Mouse (Mus musculus) urinary bladder, postnatal 36 days (tissue): ENCODE results near the gene Nppc.

ENCODE experiments used
- DNase-seq, 2 experiments: peaks; one replicate each; pipeline ENCODE4 v3.0.0; 2022; ENCODE audit warnings: low spot score in 2 of 2, mixed read lengths in 1 of 2

The Nppc gene

DNA sequence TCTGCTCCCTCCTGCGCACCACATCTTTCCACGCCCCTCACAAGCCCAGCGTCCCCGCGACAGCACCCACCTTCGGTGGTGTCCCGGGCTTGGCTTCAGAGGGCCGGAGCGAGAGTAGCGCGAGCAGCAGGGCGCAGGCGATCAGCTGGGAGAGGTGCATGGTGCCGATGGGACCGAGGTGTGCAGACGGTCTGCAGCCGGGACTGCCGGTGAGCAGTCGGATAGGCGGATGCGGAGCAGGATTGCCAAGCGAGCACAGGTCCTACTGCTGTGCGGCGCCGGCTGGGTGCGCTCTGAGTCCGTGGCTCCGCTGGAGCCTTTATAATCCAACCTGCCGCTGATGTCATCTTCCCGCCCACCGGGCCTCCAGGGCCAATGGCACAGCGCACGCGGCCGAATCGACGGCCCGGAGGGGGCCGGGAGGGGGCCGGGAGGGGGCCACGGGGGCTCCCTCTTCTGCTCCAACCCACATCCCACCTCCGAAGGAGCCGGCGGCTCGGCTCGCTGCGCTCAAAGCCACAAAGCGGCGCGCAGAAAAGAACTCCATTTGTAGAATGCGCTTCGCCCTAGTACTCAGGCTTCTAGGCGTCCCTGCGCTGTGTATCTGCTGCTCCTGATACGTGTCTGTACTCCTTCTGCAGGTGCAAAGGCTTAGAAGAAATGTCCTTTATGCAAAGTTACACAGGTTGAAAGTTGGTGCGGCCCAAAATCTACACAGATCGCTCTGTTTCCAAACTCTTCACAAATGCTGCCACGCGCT is at the start of gene Nppc:
Gene Nppc, minus strand, starts transcription at position 293 of the 760 bp plus-strand sequence.
- peak; percentile 35 to 65 for DNase-seq

DNA sequence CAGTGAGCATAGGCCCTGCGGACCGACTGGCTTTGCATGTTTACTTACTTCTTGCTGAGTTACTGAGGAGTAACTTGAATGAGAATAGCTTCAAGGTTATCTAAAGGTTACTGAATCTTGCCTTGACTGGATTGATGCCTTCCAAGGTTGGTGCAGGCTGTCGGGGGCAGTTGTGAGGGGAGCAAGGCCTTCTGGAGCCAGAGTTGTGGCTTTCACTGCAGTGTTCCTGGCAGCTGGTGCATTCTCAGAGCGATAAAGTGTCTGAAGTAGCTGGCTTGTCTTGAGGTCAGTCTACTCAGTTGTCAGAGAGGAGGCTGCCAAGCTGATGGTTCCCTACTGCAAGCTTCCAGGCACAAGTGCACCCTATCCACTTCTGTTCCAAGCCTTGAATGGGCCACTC is 49.0 kb upstream of the Nppc start:
- DNase-seq, result no peak

DNA sequence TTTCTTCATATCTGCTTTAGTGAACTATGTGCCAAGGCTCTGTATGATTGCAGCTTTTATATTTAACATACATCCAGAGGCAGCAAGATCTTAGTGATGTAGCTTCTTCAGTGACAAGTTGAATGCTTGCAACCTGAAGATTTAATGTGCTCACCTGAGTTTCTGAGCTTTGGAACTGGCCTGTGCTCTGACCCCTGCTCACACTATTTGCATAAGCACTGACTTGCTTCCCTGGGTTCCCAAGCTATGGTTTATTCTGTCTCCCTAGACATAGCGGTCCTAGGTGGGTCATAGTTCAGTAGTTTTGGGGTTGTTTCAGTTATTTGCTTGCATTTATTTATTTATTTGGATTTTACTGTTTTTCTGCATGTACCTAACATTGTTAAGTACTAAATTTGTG is 47.8 kb upstream of the Nppc start:
- no peak for DNase-seq

DNA sequence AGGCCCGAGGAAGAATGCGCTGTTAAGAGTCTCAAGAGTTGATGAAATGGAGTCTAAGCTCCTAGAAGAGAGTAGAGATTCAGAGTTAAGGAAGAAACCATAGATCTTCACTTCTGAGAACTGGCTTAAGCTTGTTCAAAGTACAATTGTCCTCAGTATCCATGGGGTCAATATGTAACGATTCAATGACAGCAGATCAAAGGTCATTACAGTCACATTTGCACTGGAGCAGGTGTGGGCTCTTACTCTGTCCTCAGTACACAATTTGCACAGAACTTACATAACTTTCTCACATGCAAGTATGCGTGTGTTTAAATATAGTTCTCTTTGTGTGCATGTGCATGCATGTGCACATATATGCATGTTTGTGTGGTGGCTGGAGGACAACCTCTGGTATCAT is 42.7 kb upstream of the Nppc start:
- no peak for DNase-seq

DNA sequence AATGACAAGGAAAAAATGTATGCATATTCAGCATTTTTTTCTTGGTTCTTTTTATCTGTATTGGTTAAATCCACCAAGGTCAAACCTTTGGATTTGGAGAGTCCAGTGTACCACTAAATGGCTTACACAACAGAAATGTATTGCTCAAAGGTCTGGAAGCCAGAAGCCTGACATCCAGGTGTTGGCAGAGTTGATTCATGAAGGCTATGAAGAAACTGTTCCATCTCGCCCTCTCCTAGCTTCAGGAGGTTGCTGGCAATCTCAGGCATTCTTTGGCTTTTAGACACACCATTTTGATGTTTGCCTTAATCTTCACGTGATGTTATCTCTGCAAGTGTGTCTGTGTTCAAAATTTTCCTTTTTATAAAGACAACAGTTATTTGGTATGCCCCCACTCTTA is 41.7 kb upstream of the Nppc start:
- DNase-seq, result no peak

DNA sequence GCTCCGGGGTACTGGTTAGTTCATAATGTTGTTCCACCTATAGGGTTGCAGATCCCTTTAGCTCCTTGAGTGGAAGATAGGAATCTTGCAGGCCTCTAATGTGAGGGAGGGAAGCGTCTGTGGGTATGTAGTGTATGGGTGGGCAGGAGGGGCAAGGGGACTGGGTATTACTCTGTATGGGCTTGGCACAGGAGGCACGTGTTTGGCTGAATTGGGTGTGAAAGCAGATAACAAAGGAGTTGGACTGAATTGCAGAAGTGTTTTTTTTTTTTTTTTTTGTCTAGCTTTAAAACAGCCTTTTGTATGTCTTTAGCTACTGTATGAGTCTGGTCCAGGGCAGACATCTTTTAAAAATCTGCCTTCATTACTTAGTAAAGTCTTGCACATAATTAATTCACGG is 39.2 kb upstream of the Nppc start:
- no peak for DNase-seq

DNA sequence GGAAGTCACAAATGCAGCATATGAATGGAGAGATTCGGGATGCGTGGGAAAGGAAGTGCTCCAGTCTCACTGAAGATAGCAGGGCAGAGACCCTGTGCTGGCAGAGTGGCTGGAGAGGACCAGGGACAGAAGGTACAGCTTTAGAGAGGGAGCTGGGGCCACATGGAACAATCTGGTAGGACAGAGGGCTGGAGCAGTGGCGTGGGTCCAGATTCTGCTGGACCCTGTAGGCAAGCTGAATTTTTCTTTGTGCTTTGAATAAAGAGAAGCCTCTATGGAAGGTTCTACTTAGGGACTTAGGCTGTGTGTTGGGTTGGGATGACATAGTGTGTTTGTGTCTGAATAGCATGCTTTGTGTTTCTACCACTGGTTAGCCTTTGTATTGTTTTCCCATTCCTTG is 35.1 kb upstream of the Nppc start:
- DNase-seq, result no peak

DNA sequence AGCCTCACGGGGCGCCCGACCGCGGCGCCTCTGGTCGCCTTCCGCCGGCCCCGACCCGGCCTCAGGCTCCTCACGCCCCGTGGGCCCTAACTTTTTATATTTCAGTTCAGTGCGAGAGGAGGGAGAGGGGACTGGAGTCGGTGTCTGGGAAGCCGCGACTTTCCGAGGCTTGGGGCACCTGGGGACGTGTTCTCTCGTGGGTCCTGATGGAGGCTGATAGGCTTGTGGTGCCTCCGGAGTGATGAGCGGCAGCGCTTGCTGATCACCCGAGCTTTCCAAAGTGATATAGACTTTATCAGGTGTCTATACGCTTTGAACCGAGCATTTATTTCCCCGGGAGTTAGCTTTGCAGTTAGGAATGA is 33.6 kb upstream of the Nppc start:
- no peak for DNase-seq

DNA sequence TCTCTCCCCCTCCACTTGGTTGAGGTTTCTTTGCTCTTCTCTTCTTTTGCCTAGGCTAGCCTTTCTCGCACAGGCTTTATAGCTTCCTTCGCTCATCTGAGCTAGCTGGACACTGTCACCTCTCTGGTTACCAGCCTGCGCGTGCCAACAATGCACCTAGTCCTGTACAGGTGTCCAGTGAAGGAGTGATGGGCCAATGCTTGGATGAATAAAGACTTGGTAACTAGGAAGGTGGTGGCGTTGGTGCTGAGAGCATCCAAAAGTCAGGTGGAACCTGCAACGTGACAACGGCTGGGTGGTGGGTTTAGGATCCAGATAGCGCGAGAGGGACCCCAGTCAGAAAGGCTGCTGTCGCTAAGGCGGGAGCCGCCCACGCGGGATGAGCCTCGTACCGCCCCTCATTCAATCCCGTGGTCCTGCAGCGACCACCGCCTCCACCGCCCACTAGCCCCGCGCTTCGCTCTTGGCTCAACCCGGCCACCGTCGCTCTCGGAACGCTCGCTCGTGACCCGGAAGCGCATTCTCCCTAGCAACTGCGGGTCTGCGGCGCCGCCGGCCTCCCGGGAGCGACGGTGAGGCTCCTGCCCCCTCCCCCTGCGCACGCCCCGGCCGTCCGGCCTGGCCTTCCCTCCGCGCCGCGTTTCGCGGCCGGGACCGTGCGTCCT is 33.1 kb upstream of the Nppc start, which contains the start of gene Dis3l2:
Gene Dis3l2, plus strand, starts transcription at position 509 of the 665 bp plus-strand sequence.
- peak; percentile 77 to 82 for DNase-seq

DNA sequence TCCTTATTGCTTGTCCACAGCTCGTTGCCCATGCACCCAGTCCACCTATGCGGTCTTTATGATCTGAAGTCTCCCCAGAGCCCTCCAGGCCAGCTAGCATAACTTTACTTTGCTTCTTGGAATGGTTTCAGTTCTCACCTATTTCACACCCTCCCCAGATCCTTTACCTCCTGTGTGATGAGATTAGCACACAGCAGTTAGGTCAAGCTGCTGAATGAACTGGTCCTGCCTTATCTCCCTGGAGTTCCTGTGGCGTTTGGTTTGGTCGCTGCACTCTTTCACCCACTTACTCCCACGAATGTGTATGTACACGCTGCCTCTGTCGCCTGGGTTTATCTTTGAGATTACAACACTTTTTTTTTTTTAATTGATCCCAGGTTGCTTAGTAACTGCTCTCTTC is 30.0 kb upstream of the Nppc start:
- DNase-seq, result no peak

DNA sequence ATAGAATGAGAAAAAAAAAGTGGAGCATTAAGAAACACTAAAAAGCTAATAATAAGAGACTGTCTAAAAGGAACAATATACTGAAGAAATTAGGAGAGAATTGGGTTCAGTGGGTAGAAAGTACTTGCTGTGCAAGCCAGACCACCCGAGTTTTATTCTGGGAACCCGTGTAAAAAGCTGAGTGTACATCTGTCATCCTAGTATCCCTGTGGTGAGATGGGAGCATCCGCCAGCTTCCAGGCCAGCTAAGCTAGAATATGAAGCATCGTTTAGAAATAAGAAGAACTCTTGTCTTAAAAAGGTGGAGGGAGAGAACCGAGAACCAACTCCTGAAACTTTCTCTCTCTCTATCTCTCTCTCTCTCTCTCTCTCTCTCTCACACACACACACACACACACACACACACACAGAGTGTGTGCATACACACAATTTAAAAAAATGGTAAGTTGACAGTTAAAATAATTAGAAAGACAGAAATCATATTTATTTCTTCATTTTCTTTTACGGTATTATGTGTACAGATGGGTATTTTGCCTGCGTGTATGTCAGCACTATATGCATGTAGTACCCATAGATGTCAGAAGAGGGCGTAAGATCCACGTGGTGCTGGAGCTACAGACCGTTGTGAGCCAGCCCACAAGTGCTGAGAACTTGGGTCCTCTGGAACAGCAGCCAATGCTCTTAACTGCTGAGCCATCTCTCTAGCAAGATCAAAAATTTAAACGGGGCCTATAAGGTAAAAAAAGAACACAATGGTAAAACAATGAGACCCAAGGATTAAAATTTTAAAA is 29.2 kb upstream of the Nppc start:
- DNase-seq, result no peak

DNA sequence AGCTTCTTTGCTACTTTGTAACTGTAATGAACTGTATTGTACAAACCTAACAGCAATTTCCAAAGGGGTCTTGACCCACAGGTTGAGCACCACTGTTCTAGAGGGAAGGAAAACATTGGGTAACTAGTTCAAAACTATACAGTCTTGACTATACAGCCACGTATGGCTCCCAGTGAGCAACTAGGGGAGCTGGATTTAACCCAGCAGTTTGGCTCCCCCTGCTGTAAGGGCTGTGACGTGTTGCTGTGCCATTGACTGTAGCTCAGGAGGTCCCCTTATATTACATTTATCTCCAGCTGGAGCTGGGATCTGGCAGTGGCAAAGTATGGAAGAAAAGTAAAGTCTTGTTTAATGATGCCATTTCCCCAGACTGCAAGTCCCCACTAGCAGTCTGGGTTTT is 28.4 kb upstream of the Nppc start:
- DNase-seq, result peak; percentile 21 to 35

DNA sequence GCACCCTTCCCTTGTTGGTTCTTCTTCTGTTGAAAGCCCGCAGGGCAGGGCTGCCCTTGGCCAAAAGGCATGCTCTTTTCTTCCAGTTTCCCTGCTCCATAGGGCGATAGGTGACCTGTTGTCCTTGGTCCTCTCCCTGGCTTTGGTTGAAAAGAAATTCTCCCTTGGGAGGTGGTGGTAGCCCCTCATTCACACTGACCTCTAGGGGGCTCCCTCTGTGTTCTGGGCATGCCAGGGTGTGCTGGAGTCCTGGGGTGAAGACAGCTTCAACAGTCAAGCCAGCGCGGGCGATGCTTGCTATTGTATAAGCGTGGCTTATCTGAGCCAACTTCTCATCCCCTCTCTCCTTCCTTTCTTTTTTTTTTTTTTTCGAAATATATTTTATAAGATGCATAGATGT is 26.6 kb upstream of the Nppc start:
- DNase-seq, result no peak

DNA sequence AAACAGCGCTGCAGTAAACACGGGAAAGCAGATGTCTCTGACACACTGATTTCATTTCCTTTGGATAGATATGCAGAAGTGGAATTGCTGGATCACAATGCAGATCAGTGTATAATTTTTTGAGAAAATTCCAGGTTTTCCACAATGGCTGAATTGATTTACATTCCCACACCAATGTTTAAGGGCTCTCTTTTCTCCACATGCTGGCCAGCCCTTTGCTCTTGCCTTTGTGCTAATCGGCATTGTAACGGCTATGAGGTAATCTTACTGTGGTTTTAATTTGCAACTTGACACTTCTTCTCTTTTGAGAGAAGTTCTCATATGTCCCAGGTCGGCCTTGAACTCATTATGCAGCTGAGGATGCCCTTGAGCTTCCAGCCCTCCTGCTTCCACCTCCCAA is 20.7 kb upstream of the Nppc start:
- no peak for DNase-seq

DNA sequence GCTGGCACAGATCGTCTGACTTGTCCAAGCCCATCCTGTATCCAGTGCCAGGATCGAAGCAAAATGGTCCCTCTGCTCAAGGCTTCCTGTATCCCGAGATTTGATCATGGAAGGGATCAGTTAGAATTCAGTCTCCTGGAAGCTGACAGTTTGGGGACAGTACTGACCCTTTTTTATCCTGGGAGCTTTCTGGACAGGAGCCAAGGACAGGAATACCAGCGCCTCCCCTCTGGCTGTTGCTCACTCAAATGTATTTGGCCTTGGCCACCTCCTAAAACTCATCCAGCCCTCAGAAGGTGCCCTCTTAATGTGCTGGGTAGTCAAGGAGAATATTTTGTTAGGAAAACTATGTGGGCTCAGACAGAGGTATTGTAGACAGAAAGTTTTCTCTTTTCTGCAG is 16.9 kb upstream of the Nppc start:
- DNase-seq, result no peak

DNA sequence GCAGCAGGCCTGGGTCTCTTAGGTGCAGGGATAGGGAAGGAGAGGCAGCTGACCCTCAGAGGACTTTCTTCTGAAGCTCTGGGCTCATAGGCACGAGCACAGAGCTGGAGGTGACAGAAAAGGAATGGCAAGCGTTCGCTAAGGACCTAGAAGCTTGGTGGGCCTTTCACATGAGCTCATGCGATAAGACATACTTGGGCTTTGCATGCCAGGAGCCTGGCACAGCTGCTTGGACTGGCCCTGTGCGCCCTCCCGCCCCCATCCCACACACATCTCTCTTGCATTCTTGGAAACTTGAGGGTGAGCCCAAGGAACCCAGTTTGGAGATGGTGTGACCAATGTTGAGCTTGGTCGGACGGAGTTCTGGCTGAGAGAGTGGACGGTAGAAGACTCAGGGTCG is 8.3 kb upstream of the Nppc start:
- no peak for DNase-seq

DNA sequence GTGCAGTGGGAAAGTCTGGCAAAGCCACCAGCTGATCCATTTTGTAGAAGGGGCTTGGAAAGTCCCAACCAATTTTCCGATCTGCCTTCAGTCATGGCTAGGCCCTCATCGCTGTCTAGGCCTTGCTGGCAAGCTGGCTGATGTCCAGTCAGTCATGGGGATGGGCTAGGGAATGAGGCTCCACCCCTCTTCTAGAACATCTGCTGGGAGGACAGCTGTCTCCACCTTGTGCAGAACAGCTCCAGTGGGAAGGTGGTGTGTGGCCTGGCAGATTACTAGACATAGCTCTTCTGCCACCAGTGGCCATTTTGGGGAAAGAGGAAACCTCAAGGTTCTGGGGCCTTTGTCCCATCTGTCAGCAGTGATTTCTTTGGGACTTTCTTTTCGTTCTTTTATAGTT is 7.3 kb upstream of the Nppc start:
- DNase-seq, result no peak

DNA sequence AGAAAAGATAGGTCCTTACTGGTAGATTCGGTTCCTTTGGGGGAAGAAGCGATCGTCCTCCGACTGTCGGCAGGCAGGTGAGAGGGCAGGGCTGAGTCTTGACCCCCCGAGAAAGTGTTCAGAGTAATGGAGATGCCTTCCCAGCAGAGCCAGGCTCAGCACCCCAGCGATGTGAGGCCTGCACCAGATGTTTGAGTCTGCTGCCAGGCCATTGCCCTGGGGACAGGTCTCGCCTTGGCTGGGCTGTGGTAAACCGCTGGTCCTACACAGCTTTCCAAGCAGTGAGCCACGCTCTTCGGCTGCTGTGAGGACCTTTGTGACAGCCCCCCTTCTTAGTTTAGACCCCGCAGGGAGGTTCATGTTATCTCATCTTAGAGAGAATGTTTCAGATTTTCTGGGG is 4.8 kb upstream of the Nppc start:
- no peak for DNase-seq

DNA sequence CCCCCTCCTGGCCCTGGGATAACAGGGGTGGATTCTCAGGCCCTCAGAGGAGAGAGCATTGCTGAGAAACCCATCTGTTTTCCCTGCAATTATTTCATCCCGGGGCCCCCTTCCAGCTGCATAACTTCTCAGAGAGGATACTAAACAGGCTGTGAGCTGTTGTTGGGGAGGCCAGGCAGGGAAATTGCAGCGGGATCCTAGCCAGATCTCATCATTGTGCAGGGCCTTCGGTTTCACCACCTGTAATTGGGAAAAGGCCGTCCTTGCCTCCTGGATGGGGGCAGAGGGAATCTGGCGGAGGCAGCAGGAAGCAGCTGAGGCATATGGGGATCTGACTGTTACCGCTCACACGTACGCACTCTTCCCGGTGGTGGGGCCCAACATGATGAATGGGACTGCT is 4.0 kb upstream of the Nppc start:
- DNase-seq, result no peak

DNA sequence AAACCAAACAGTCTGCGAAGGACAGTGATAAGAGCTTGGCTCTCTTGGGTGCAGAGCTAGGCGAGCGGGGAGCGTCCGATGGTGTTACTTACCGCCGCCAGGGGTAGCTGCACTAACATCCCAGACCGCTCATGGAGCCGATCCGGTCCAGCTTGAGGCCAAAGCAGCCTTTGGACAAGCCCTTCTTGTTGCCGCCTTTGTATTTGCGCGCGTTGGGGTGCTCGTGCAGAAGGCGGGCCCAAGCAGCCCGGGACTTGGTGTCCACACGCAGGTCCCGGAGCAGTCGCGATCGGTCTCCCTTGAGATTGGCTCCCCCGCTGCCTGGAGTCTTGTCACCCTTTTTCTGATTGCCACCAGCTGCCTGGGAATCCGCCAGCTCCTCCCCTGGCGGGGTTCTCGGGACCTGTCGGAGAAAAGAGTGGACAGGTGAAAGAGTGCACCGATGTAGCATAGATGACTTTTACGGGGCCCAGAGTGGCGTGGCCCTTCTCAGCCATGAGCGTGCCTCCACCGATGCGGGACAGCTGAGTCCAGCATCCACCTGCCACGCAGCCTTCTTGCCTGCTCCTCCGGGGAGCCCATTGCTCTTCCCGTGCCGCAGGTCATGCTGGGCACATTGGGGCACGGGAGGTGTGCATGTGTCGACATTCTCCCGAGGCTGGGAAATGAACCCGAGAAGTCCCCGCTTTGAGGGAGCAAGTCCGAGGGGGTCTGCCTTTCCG is 658 bp downstream of the Nppc start:
- peak; percentile 53 to 72 for DNase-seq

DNA sequence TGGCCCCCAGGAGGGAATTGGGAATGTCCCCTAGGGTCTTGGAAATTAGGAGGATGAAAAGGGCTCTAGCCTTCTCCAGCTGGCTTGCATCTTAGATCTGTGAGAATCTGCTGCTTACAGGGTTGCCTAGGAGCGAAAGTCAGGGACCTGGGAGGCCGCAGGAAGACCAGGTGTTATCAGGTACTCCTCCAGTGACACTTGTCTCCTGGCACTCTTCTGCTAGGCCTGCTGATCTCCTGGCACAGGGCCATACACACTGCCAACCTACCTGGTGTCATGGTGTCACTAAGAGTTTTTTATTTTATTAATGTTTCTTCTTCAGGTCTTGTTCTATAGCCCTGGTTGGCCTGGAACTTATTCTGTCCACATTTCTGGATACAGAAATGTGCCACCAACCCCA is 5.3 kb downstream of the Nppc start:
- no peak for DNase-seq

DNA sequence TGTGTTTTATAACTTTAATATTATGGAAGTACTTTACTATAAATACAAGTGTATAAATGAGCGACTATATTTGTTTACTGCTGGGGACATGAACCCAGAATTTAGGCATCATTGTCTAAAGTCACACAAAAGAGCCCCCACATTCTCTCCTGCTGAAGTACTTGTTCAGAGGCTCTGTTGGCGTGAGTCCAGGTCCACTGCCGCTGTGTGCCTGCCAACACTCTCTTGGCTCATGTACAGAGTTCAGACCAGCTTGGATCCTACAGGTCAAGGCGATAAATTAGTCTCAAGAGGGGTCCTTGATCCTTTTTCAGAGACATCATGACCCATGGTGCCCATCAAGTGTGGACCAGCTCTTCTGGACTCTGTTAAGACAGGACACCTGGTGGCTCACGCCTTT is 13.3 kb downstream of the Nppc start:
- peak in 1 of 2 experiments; percentile 24 for DNase-seq
